Mouse (Mus musculus) C2C12 (cell line): ENCODE measurements around the gene Dagla.

Experiments used
- CTCF ChIP-seq: IDR thresholded peaks from one replicate; pipeline ENCODE4 v1.5.1; 2011; ENCODE audit not compliant: control insufficient read depth, insufficient read depth, insufficient read length
- MAX ChIP-seq: IDR thresholded peaks from one replicate; pipeline ENCODE4 v1.6.1; 2011; ENCODE audit warnings: mild to moderate bottlenecking, control low read depth
- USF1 ChIP-seq: IDR thresholded peaks from one replicate; pipeline ENCODE4 v1.6.1; 2011; ENCODE audit warnings: low read depth, mild to moderate bottlenecking, control low read depth, moderate library complexity

DNA sequence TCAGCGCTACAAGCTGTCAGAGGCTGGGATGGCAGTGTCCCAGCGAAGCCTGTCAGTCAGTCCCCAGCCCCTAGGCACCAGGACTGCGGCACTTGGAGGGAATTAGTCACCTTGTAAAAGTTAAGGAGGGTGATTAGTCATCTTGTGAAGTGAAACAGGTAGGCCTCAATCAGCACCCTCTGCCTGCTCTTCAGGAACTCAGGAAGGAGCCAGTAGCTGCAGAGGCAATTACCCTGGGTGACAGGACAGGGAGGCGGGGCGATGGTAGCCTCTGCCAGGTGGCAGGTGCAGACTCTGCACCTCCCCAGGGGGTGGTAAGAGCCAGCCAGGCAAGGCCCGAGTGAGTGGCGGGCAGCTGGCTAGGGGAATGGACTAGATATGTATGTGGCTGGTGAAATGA, 43.3 kb downstream of the Dagla start:
- TF ChIP-seq CTCF (no peak), USF1 (no peak), MAX (no peak)
